Comparison of ENCODE assay signal across 29 mouse cellular contexts in the genomic region with DNA sequence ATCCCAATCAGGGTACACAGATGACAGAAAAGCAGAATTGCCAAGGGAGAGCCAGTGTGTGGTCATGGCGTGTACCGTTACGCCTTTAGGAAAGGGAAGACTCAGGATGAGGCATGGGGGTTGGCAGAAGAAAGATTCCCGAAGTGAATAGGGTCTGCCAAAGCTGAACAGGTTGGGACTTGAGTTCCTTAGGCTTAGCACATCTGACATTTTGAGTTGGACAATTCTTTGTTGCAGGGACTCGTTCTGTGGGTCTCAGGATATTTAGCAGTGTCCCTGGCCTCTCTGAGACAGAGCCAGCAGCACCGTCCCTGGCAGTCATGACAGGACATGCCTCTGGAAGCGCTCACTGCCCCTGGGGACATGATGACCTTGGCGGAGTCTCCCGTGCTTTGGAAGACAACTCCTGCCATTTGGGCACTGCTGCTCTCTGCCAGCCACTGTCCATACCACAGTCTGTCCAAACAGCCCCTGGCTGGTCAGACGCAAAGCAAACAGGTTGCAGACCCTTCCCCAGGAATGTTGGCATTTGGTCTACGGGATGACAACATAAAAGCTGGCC. TPM values are rescaled to one million over a fixed set of nuclear protein-coding genes. Genes with fewer than 3 reads are reported as not detected.
DNase-seq lines count a peak whose midpoint lies in the region.
"Had no signal": no experiment of that assay in that cellular context is flagged by ENCODE, and none has a peak within 500 bp of the region (broad histone marks: within the 10 kb centered on the region; RNA-seq: fewer than 3 reads in every experiment).

No protein-coding gene starts in this region.

- WGBS in heart, embryonic 10.5 days: 87% methylated on average over 11 of the region's 11 CpGs

- H3K9me3 ChIP-seq in heart, embryonic 10.5 days: no peaks in the 10 kb centered on the region
- H3K9me3 ChIP-seq: embryonic facial prominence, embryonic 12.5 days; forebrain, embryonic 15.5 days; stomach, embryonic 15.5 days had no signal

- no peak overlapping the region for H3K4me3 ChIP-seq in heart, embryonic 10.5 days
- H3K4me3 ChIP-seq: embryonic facial prominence, embryonic 12.5 days; erythroblast, embryonic 14.5 days; forebrain, embryonic 15.5 days; myocyte; stomach, embryonic 15.5 days had no signal

- peaks cover 30% of the 10 kb centered on the region for H3K36me3 ChIP-seq in heart, embryonic 10.5 days

- intact Hi-C loops in heart, postnatal 14 days (cut with DNase I): no loop called here

- H3K4me1 ChIP-seq in heart, embryonic 10.5 days: no peaks in the 10 kb centered on the region
- H3K4me1 ChIP-seq: embryonic facial prominence, embryonic 12.5 days; forebrain, embryonic 15.5 days; stomach, embryonic 15.5 days had no signal

- H3K27ac ChIP-seq in heart, embryonic 10.5 days: no peak overlapping the region
- H3K27ac ChIP-seq: embryonic facial prominence, embryonic 12.5 days; forebrain, embryonic 15.5 days; stomach, embryonic 15.5 days had no signal

- peaks cover 4% of the 10 kb centered on the region; the same call in 1 of the 2 replicates for H3K27me3 ChIP-seq in heart, embryonic 10.5 days (ENCODE audit: insufficient read depth, poor library complexity, severe bottlenecking)
- H3K27me3 ChIP-seq: CH12.LX; embryonic facial prominence, embryonic 12.5 days; forebrain, embryonic 15.5 days; stomach, embryonic 15.5 days had no signal

- DNase-seq in heart, adult 18-20 months: peak; percentile 68 to 76
- DNase-seq in heart, embryonic 10.5 days (ENCODE audit: low spot score): no peak
- peak; percentile 87 for DNase-seq in adrenal gland, adult 8-10 months
- peak; percentile 67 to 70 for DNase-seq in gastrocnemius, adult 8-10 months (ENCODE audit: low spot score in 2 of 2)
- DNase-seq in heart, postnatal 14 days: peak; percentile 40 to 53
- DNase-seq in lung, postnatal 14 days: no peak
- DNase-seq in frontal cortex, adult 2 months (ENCODE audit: extremely low spot score in 1 of 2, low spot score in 1 of 2): no peak
- DNase-seq: cerebellum, adult 11 months; kidney, postnatal 25 days; liver, postnatal 0 days; lung, postnatal 10 days; midbrain, embryonic 14.5 days; right cerebral cortex, postnatal 25 days; thymus, adult 18-20 months; thymus, postnatal 4 days had no signal

RNA-seq across cellular contexts. Expression of a gene that starts 16.6 kb away (rescaled TPM):
- total RNA-seq in heart, adult 18-20 months (2021): 100 to 1,000 TPM; 347 to 417 TPM
- polyA plus RNA-seq in heart, embryonic 10.5 days (2016; fragmentation: Nextera tagmentation; extraction: Ambion mirVana): 59.9 and 90.3 TPM in 2 replicates
- total RNA-seq in adrenal gland, adult 8-10 months (2022): 1,000 to 10,000 TPM in 2 of 4 experiments, 100 to 1,000 TPM in 2; 881 to 2,723 (median 1,517) TPM
- total RNA-seq in gastrocnemius, adult 8-10 months (2022): 100 to 1,000 TPM; 112 to 210 (median 157) TPM
- total RNA-seq in heart, postnatal 14 days (2021): 100 to 1,000 TPM; 133 to 162 TPM
- 199 and 205 TPM in 2 replicates for polyA plus RNA-seq in frontal cortex, adult 2 months (2012; rRNA removed)

RNA-seq across cellular contexts. Expression of a gene that starts 31.3 kb away (rescaled TPM):
- total RNA-seq in heart, adult 18-20 months (2021): 10 to 100 TPM; 81.6 to 84.8 TPM
- 36.0 and 38.5 TPM in 2 replicates for polyA plus RNA-seq in heart, embryonic 10.5 days (2016; fragmentation: Nextera tagmentation; extraction: Ambion mirVana)
- 10 to 100 TPM; 59.5 to 85.2 (median 79.4) TPM for total RNA-seq in adrenal gland, adult 8-10 months (2022)
- total RNA-seq in gastrocnemius, adult 8-10 months (2022): 100 to 1,000 TPM; 112 to 152 (median 133) TPM
- 10 to 100 TPM; 60.7 to 61.7 TPM for total RNA-seq in heart, postnatal 14 days (2021)
- 107 and 118 TPM in 2 replicates for polyA plus RNA-seq in frontal cortex, adult 2 months (2012; rRNA removed)

RNA-seq across cellular contexts. Expression of a gene that starts 31.7 kb away (rescaled TPM):
- 1 to 10 TPM; 1.3 to 2.0 TPM for total RNA-seq in heart, adult 18-20 months (2021)
- 0.78 and 1.4 TPM in 2 replicates for polyA plus RNA-seq in heart, embryonic 10.5 days (2016; fragmentation: Nextera tagmentation; extraction: Ambion mirVana)
- 10 to 100 TPM in 2 of 4 experiments, 1 to 10 TPM in 2; 4.6 to 15.8 (median 9.0) TPM for total RNA-seq in adrenal gland, adult 8-10 months (2022)
- 1 to 10 TPM; 1.1 to 1.9 (median 1.5) TPM for total RNA-seq in gastrocnemius, adult 8-10 months (2022)
- 1 to 10 TPM; 3.4 to 3.5 TPM for total RNA-seq in heart, postnatal 14 days (2021)
- polyA plus RNA-seq in frontal cortex, adult 2 months (2012; rRNA removed): 23.8 and 24.2 TPM in 2 replicates

RNA-seq across cellular contexts. Expression of a gene that starts 31.7 kb away (rescaled TPM):
- total RNA-seq in heart, adult 18-20 months (2021): not detected
- not detected in 2 replicates for polyA plus RNA-seq in heart, embryonic 10.5 days (2016; fragmentation: Nextera tagmentation; extraction: Ambion mirVana)
- total RNA-seq in adrenal gland, adult 8-10 months (2022): not detected
- under 1 TPM in 1 of 4 experiments, not detected in 3; 0.94 TPM for total RNA-seq in gastrocnemius, adult 8-10 months (2022)
- not detected for total RNA-seq in heart, postnatal 14 days (2021)
- polyA plus RNA-seq in frontal cortex, adult 2 months (2012; rRNA removed): 0.42 and 0.48 TPM in 2 replicates
- total RNA-seq: heart, postnatal 36 days; left cerebral cortex, postnatal 36 days; megakaryocyte, adult 5-6 weeks; MEL had no signal
- polyA plus RNA-seq: erythroblast, embryonic 14.5 days; forebrain, embryonic 15.5 days; hindbrain, embryonic 16.5 days; intestine, postnatal 0 days; liver, adult 2 months; liver, postnatal 0 days; midbrain, embryonic 14.5 days; neural tube, embryonic 14.5 days; stomach, embryonic 15.5 days had no signal

RNA-seq across cellular contexts. Expression of a gene that starts 41.7 kb away (rescaled TPM):
- 10 to 100 TPM; 89.0 to 93.2 TPM for total RNA-seq in heart, adult 18-20 months (2021)
- 4.7 and 6.1 TPM in 2 replicates for polyA plus RNA-seq in heart, embryonic 10.5 days (2016; fragmentation: Nextera tagmentation; extraction: Ambion mirVana)
- 10 to 100 TPM; 20.1 to 26.0 (median 22.8) TPM for total RNA-seq in adrenal gland, adult 8-10 months (2022)
- total RNA-seq in gastrocnemius, adult 8-10 months (2022): 10 to 100 TPM; 23.7 to 31.0 (median 28.0) TPM
- total RNA-seq in heart, postnatal 14 days (2021): 10 to 100 TPM; 39.8 to 41.0 TPM
- polyA plus RNA-seq in frontal cortex, adult 2 months (2012; rRNA removed): 4.0 and 4.7 TPM in 2 replicates

Comparison
In these comparisons a context has a peak if more than half of its experiments do, and no peak if none do; other contexts are left out.
1. DNase-seq: peak in heart, adult 18-20 months (2 of 2), adrenal gland, adult 8-10 months (single experiment), gastrocnemius, adult 8-10 months (2 of 2) and heart, postnatal 14 days (2 of 2); none in heart, embryonic 10.5 days (single experiment), lung, postnatal 14 days (single experiment) and frontal cortex, adult 2 months (0 of 2).